Mouse (Mus musculus) forebrain, embryonic 13.5 days (tissue): ENCODE results near the gene Igsf21. TPM values are rescaled to one million over a fixed set of nuclear protein-coding genes. Genes with fewer than 3 reads are reported as not detected.

Source experiments
- ATAC-seq: fragments of 200-750 bp; cut with Nextera tagmentation; 2 replicates; pipeline ENCODE4 v1.8.0; 2017
- H3K27ac ChIP-seq: fragments of 300-500 bp; sonication (generic); 2 replicates; pipeline ENCODE4 v1.5.1; 2015; ENCODE audit warnings: inconsistent platforms, mild to moderate bottlenecking, moderate library complexity
- H3K27me3 ChIP-seq: fragments of 300-500 bp; sonication (generic); 2 replicates; pipeline ENCODE4 v1.6.1; 2015; ENCODE audit warnings: mild to moderate bottlenecking, inconsistent platforms
- H3K36me3 ChIP-seq: fragments of 300-500 bp; sonication (generic); 2 replicates; pipeline ENCODE4 v1.6.1; 2015; ENCODE audit warnings: mild to moderate bottlenecking, inconsistent platforms; ENCODE audit not compliant: poor library complexity, severe bottlenecking
- H3K4me1 ChIP-seq: fragments of 300-500 bp; sonication (generic); 2 replicates; pipeline ENCODE4 v1.6.1; 2015; ENCODE audit warnings: inconsistent platforms
- H3K4me2 ChIP-seq: fragments of 300-500 bp; sonication (generic); 2 replicates; pipeline ENCODE4 v1.6.1; 2015; ENCODE audit warnings: inconsistent platforms, mild to moderate bottlenecking, moderate library complexity
- H3K4me3 ChIP-seq: fragments of 300-500 bp; sonication (generic); 2 replicates; pipeline ENCODE4 v1.5.1; 2015; ENCODE audit warnings: mild to moderate bottlenecking, inconsistent platforms
- H3K9ac ChIP-seq: fragments of 300-500 bp; sonication (generic); 2 replicates; pipeline ENCODE4 v1.6.1; 2015; ENCODE audit warnings: mild to moderate bottlenecking, inconsistent platforms
- H3K9me3 ChIP-seq: fragments of 300-500 bp; sonication (generic); replicated peaks from 2 replicates; pipeline ENCODE4 v1.6.1; 2016; ENCODE audit warnings: inconsistent platforms
- WGBS: fragments of 180-500 bp; shearing (Covaris S2); methylation state at CpG from one replicate; pipeline ENCODE4 v1.1.7; 2015; 5-methylcytosine and 5-hydroxymethylcytosine counted together
- polyA plus RNA-seq: library from polyadenylated mRNA; unstranded; fragments of >200 nt; fragmentation: Nextera tagmentation; extraction: Ambion mirVana; gene quantifications from 2 replicates; pipeline ENCODE4 v1.2.1, GENCODE M21; 2015

Igsf21 gene
- polyA plus RNA-seq, 1 experiment from 2014 or later: 28.6 TPM

DNA sequence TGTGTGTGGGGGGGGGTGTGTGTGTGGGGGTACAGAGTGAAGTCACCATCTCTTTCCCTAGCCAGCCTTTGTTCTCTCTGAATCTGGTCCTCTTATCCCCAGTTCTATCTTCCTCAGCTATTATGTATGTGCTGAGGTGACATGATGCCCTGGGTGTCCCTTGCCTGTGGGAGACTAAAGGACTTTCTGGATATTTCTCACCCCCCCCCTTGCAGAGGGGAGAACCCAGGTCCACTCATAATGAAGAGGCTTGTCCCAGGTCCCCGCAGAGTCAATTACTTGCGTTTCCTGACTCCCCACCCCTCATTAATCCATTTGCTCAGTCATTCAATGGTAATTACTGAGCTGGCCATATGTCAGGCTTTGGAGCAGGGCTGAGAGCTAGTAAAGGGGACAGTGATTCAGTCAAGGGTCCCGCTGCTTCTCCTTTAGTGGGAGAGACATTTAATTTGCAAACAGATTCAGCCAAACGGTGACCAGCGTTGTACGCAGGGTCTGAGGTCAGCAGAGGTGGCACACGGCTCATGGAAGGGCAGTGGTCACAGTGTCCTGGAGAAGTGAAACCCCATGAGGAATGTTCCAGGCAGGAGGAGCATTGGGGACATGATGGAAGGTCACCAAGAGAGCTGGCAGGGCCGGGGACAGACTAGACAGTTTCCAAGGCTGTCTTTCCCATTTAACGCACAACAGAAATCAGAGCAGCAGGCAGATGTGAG lies 217.1 kb downstream of the Igsf21 start:
- peak overlapping the region; percentile 22; the same call in 1 of the 2 replicates for H3K4me2 ChIP-seq
- H3K36me3 ChIP-seq: no peaks in the 10 kb centered on the region
- H3K4me3 ChIP-seq: no peak overlapping the region
- H3K9me3 ChIP-seq: no peaks in the 10 kb centered on the region
- peak overlapping the region; percentile 89 for H3K27ac ChIP-seq
- peak; percentile 26; the same call in 1 of the 2 replicates for ATAC-seq
- peaks cover 22% of the 10 kb centered on the region for H3K4me1 ChIP-seq
- 22% methylated on average over 9 of the region's 9 CpGs for WGBS
- no peak overlapping the region for H3K9ac ChIP-seq
- no peaks in the 10 kb centered on the region for H3K27me3 ChIP-seq

DNA sequence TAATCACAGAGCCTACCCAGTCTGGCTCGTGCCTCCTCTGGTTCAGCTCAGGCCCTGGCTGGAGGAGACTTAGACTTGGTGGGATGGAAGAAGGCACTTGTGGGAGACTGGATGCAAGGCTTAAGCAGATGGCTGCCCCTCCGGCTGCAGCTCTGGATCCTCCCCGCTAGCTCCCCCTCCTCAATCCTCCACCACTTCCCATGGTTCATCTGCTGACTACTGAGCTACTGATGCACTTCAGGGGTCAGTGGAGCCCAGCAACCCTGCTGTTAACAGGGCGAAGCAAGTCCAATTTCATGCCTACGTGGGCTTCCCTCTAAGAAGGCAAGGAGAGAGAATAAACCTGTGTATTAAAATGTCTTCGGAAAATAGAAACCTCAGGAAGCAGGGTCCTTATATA lies 222.8 kb downstream of the Igsf21 start:
- Histone ChIP-seq H3K27me3 (0 out of 2 replicates have a peak, but pooled peaks cover under 1% of the 10 kb centered on the region), H3K9me3 (no peaks in the 10 kb centered on the region), H3K9ac (no peak overlapping the region), H3K36me3 (no peaks in the 10 kb centered on the region), H3K4me3 (no peak overlapping the region), H3K4me1 (0 out of 2 replicates have a peak, but pooled peaks cover under 1% of the 10 kb centered on the region), H3K27ac (no peak overlapping the region), H3K4me2 (no peak overlapping the region)
- 74% methylated on average over 6 of the region's 6 CpGs for WGBS
- ATAC-seq: no peak

DNA sequence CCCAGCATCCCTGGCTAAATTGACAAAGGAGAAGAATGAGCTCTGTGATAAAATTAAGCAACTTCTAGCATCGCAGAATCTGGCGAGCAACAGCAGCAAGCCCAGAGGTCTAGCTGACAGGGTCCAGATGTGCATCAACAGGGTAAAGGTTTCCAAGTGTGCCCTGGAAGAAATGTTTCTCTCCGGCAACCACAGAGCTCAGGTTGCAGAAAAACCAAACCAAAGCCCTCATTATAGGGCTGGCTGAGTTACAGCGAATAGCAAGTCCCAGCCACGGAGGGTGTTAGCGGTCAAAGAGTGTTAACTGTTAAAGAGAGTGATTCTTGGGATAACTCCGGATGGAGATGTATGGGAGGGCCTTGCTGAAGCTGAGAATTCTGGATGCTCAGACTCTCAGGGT lies 230.7 kb downstream of the Igsf21 start:
- H3K9ac ChIP-seq: no peak overlapping the region
- no peaks in the 10 kb centered on the region for H3K9me3 ChIP-seq
- no peaks in the 10 kb centered on the region for H3K36me3 ChIP-seq
- H3K4me2 ChIP-seq: no peak overlapping the region
- H3K27ac ChIP-seq: no peak overlapping the region
- no peak overlapping the region for H3K4me3 ChIP-seq
- 0 out of 2 replicates have a peak, but pooled peaks cover 4% of the 10 kb centered on the region for H3K27me3 ChIP-seq
- ATAC-seq: no peak
- WGBS: 70% methylated on average over 7 of the region's 7 CpGs
- peaks cover 9% of the 10 kb centered on the region for H3K4me1 ChIP-seq

DNA sequence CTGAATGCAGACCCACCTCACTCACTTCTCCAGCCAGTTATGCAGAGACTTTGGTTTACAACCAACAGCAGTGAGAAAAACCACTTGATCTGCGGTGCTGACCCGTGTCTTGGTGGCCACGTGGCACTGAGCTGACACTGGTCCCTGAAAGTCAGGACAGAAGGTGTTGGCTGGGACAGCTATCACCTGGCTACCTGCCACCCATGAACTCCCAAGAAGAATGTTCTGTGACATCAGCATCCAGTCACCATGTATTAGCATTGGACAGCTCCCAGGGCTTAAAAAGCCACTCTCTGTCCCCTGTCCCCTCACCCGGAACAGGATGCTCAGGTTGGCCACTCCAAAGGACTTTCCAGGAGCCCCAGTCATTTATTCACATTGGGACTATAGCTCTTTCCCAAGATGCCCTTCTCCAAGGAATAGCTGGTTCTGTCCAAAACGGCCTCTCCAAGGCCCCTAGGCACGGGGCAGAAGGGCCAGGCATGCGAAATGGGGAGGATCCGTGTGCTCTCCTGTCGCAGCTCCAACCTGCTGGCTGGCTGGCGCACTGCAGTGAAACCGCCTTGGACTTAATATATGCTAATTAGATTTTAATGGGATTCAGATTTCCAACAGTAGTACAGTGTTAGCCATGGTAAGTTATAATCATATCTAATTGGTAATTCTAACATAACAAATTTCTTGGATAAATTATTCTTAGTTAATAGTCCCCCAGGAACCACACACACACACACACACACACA lies 235.7 kb downstream of the Igsf21 start:
- H3K4me2 ChIP-seq: no peak overlapping the region
- peaks cover 11% of the 10 kb centered on the region for H3K4me1 ChIP-seq
- 45% methylated on average over 11 of the region's 11 CpGs for WGBS
- no peak overlapping the region for H3K9ac ChIP-seq
- H3K9me3 ChIP-seq: no peaks in the 10 kb centered on the region
- no peak overlapping the region for H3K27ac ChIP-seq
- H3K36me3 ChIP-seq: no peaks in the 10 kb centered on the region
- peak; percentile 94 for ATAC-seq
- H3K27me3 ChIP-seq: 0 out of 2 replicates have a peak, but pooled peaks cover 8% of the 10 kb centered on the region
- H3K4me3 ChIP-seq: no peak overlapping the region

DNA sequence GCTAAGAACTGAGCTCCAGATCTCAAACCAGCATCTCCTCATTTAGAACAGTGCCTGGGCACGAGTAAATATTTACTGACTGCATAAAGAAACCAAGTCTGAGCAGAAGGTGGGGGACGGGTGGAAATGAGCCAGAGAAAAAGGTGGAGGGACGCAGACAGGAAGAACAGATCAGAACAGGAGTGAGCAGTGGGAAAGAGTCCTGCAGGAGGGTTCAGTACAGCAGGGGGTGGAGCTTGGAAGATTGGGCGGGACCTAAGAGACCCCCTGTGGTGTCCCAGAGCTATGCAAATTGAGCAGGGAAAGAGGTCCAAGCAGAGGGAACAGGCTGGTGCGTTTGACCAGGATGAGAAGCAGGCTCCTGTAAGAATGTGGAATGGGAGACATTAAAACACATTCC lies 241.7 kb downstream of the Igsf21 start:
- peaks cover 36% of the 10 kb centered on the region for H3K4me1 ChIP-seq
- H3K27ac ChIP-seq: no peak overlapping the region
- no peaks in the 10 kb centered on the region for H3K9me3 ChIP-seq
- no peak overlapping the region for H3K9ac ChIP-seq
- peaks cover 37% of the 10 kb centered on the region for H3K27me3 ChIP-seq
- ATAC-seq: no peak
- H3K4me3 ChIP-seq: no peak overlapping the region
- peak overlapping the region; percentile 41; the same call in 1 of the 2 replicates for H3K4me2 ChIP-seq
- WGBS: 21% methylated on average over 5 of the region's 5 CpGs
- H3K36me3 ChIP-seq: no peaks in the 10 kb centered on the region

DNA sequence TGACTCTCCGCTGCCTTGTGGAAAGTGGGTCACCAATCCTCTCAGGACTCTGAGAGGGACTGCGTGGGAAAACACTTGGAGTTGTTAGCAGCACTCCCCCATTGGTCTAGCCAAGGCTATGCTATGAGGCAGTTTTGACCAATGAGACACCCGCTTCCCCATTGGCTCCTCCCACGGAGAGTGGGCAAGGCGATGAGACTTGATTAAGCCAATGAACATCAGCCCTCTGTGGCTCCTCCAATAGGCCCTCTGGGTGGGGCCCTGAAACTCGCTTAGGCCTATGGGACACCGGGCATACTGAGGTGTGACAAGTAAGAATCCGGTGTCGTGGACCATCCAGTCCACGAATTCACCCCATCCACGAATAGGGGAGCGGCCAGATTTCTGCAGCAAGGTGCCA lies 242.4 kb downstream of the Igsf21 start:
- no peak; the same call in 1 of the 2 replicates for ATAC-seq
- Histone ChIP-seq H3K9me3 (no peaks in the 10 kb centered on the region), H3K4me2 (peak overlapping the region; percentile 41), H3K27ac (no peak overlapping the region), H3K4me3 (peak overlapping the region; percentile 3; the same call in 1 of the 2 replicates), H3K36me3 (no peaks in the 10 kb centered on the region), H3K4me1 (peaks cover 36% of the 10 kb centered on the region), H3K9ac (no peak overlapping the region), H3K27me3 (peaks cover 33% of the 10 kb centered on the region)
- 21% methylated on average over 12 of the region's 12 CpGs for WGBS

DNA sequence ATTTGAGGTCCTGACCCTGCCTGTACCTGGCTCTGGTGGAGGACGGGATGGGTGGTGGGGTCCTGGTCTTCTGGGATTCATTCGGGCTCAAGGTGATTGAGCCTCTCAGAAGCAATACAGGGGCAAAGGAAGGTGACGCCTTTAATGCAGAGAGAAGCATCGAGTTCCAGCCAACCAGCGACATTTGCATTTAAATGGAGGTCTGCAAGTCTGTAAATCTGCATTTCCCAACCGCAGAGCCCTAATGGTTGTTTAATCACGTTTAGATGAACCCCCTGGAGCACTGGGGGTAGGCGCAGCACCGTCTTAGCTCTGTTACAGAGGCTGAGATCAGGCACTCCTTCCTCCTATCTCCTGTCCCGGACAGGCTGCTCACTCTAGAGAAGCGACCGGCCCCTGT lies 244.5 kb downstream of the Igsf21 start:
- H3K9ac ChIP-seq: peak overlapping the region; percentile 12; the same call in 1 of the 2 replicates
- no peak overlapping the region for H3K27ac ChIP-seq
- H3K36me3 ChIP-seq: no peaks in the 10 kb centered on the region
- no peak overlapping the region for H3K4me3 ChIP-seq
- H3K4me1 ChIP-seq: peaks cover 36% of the 10 kb centered on the region
- peaks cover 33% of the 10 kb centered on the region for H3K27me3 ChIP-seq
- ATAC-seq: no peak
- WGBS: 6% methylated on average over 12 of the region's 12 CpGs
- no peaks in the 10 kb centered on the region for H3K9me3 ChIP-seq
- H3K4me2 ChIP-seq: peak overlapping the region; percentile 14; the same call in 1 of the 2 replicates

DNA sequence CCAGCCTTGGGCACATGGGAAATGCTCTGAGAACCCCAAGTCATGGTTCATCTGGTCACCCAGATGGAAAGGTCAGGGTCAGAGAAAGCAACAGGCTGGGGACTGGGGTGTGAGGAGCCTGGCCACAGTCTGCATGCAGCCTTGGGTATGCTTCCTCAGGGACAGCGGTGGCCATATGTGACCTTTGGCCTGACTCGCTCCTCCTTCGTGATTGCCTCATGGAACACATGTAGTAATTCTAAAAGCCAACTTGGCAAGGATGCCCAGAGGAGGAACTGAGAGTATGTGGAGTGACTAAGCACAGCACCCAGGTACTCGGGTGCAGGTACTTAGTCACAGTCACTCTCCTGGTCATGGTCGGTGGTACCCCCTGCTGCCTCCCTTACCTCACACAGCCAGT lies 245.7 kb downstream of the Igsf21 start:
- H3K27me3 ChIP-seq: peaks cover 33% of the 10 kb centered on the region
- peaks cover 38% of the 10 kb centered on the region for H3K4me1 ChIP-seq
- no peak overlapping the region for H3K4me2 ChIP-seq
- no peak overlapping the region for H3K27ac ChIP-seq
- H3K36me3 ChIP-seq: no peaks in the 10 kb centered on the region
- ATAC-seq: no peak
- H3K9me3 ChIP-seq: no peaks in the 10 kb centered on the region
- H3K4me3 ChIP-seq: no peak overlapping the region
- 89% methylated on average over 5 of the region's 5 CpGs for WGBS
- H3K9ac ChIP-seq: no peak overlapping the region

DNA sequence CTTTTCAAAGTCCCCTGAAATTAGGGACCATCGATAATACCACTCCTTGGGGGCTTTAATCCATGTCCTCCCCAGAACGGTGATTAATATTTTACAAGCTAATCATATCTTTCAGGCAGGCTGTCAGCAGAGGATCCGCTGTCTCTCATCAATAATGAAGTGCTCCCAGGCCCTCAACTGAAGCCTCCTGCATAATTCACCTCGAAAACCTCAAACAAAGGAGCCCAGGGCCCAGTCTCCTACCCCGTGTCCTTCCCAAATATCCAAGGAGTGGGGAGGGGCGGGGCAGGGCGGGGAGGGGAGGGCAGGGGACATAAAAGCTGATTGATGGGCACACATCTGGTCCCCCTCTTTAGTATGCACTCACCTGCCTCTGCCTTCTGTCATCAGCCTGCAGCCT lies 247.6 kb downstream of the Igsf21 start:
- WGBS: 38% methylated on average over 6 of the region's 7 CpGs
- H3K4me3 ChIP-seq: no peak overlapping the region
- no peaks in the 10 kb centered on the region for H3K9me3 ChIP-seq
- peaks cover 43% of the 10 kb centered on the region for H3K4me1 ChIP-seq
- no peak for ATAC-seq
- peaks cover 23% of the 10 kb centered on the region for H3K27me3 ChIP-seq
- H3K4me2 ChIP-seq: no peak overlapping the region
- no peaks in the 10 kb centered on the region for H3K36me3 ChIP-seq
- no peak overlapping the region for H3K27ac ChIP-seq
- no peak overlapping the region for H3K9ac ChIP-seq

DNA sequence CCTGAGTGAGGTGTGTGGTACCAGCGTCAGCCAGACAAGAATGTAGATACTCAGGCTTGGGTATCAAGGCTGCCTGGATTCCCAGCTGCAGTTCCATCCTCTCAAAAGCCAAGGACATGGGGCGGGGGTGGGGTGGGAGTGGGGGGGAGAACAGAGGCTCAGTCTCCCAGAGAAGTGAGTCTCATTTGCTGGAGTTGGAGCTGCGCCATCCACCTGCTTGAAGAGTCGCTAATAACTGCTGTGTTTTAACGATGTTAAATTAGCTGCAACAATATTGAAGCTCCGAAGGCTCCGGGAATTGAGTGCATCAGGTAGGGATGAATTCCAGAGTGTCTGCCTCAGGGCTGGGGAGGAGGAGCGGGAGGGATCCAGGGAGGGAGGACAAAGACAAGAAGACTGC lies 250.9 kb downstream of the Igsf21 start:
- 31% methylated on average over 8 of the region's 8 CpGs for WGBS
- Histone ChIP-seq H3K4me1 (peaks cover 32% of the 10 kb centered on the region), H3K4me2 (no peak overlapping the region), H3K9ac (no peak overlapping the region), H3K27ac (peak overlapping the region; percentile 40; the same call in 1 of the 2 replicates), H3K27me3 (0 out of 2 replicates have a peak, but pooled peaks cover 3% of the 10 kb centered on the region), H3K36me3 (no peaks in the 10 kb centered on the region), H3K9me3 (no peaks in the 10 kb centered on the region), H3K4me3 (no peak overlapping the region)
- peak; percentile 41; the same call in 1 of the 2 replicates for ATAC-seq

DNA sequence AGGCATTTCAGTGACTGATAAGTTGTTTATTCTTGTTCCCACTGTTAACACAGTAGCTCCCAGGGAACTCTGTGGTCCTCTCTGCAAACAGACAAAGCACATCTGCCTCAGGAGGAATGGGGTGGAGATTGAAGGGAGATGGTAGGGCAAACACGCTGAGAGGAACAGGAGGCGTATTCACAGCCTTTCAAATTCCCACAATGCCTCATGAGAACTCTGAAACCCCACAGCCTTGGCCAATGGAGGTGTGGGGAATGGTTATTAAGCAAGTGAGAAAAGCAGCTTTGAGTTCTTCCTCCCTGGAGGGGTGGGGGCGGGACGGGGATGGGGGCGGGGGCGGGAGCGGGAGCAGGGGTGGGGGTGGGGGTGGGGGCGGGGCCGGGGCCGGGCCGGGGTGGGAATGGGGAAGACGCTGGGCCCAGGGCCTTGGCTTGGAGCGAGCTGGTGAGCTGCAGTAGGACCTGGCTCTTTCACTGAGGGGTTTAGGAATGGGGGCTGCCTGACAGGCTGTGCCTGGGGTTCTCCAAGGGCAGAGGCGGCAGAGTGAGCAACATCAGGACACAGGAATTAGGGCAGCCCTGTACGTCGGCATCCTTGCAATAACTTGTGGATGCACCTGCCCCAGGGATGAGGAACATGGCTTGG lies 253.4 kb downstream of the Igsf21 start:
- Histone ChIP-seq H3K4me2 (peak overlapping the region; percentile 30), H3K27me3 (no peaks in the 10 kb centered on the region), H3K4me1 (peaks cover 32% of the 10 kb centered on the region), H3K27ac (peak overlapping the region; percentile 57), H3K4me3 (no peak overlapping the region), H3K9me3 (no peaks in the 10 kb centered on the region), H3K36me3 (no peaks in the 10 kb centered on the region), H3K9ac (0 out of 2 replicates have a peak overlapping the region, but pooled peaks have one; percentile 12)
- 12% methylated on average over 7 of the region's 16 CpGs for WGBS
- peak; percentile 57; the same call in 1 of the 2 replicates for ATAC-seq

DNA sequence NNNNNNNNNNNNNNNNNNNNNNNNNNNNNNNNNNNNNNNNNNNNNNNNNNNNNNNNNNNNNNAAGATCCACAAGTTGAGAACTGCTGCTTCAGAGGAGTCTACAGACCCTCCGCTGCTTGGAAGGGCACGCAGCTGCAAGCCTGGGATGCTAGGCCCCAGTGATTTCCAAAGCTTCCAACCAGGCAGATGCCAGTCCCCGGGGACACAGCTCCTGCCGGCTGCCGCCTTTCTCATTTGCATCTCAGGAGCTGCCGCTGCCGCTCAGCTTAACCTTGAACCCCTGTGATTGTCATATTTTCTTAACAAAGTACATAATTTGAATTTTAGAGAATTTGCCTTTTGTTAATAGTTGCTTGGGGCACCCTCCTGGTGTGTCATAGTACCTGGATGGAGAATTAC lies 259.7 kb downstream of the Igsf21 start:
- no peak overlapping the region for H3K4me2 ChIP-seq
- WGBS: 14% methylated on average over 7 of the region's 7 CpGs
- H3K27ac ChIP-seq: no peak overlapping the region
- H3K27me3 ChIP-seq: no peaks in the 10 kb centered on the region
- no peak for ATAC-seq
- no peaks in the 10 kb centered on the region for H3K9me3 ChIP-seq
- no peak overlapping the region for H3K9ac ChIP-seq
- H3K4me1 ChIP-seq: peaks cover 18% of the 10 kb centered on the region
- H3K4me3 ChIP-seq: no peak overlapping the region
- no peaks in the 10 kb centered on the region for H3K36me3 ChIP-seq
